Mouse (Mus musculus): ENCODE results near the gene Ipo5. TPM values are rescaled to one million over a fixed set of nuclear protein-coding genes. Genes with fewer than 3 reads are reported as not detected.

Ipo5 gene
- total and polyA plus RNA-seq, 3 experiments, result 35.5 to 119 (median 98.0) TPM

DNA sequence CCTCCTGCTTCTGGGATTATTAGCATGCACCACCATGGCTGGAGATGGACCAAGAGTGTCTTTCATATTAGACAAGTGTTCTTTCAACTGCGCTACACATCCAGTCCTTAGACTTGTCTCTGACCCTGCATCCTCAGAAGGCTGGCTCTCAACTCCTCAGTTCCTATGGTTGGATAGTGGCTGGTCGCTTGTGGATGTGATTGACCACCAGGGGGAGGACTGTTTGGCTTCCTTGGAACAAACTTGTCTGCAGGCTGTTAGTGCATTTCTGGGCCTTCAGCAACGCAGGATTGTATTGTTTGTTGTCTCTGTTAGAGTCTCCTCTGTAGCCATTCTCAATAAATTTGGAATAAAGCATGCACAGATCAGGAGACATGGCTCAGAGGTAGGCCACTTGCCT lies 68.5 kb downstream of the Ipo5 start:
- H3K9ac ChIP-seq (ENCODE audit: low read depth, low read length), result no peak overlapping the region
- intact Hi-C loops (cut with DNase I), result loop anchor here (2.0 kb wide), 1 partner anchor 245 kb away; no protein-coding TSS in a partner anchor
- H3K36me3 ChIP-seq (ENCODE audit: control insufficient read depth, insufficient read depth, low read length), result no peaks in the 10 kb centered on the region
- no peaks in the 10 kb centered on the region for H3K4me1 ChIP-seq (ENCODE audit: control insufficient read depth, insufficient read depth, low read length)
- no peak overlapping the region for H3K4me3 ChIP-seq
- WGBS, result 43% methylated on average over 3 of the region's 3 CpGs
- no peak for TF ChIP-seq EP300 (IDR thresholded peaks at IDR 0.05; ENCODE audit: insufficient read depth, low read depth, low read length)
- peak; percentile 71 for TF ChIP-seq CTCF (IDR thresholded peaks at IDR 0.05)
- no peak for TF ChIP-seq POLR2A (IDR thresholded peaks at IDR 0.05; ENCODE audit: insufficient read depth, low read depth, low read length)
- H3K79me2 ChIP-seq (replicated peaks; ENCODE audit: control insufficient read depth, insufficient read depth, low read length), result no peaks in the 10 kb centered on the region
- H3K27me3 ChIP-seq (ENCODE audit: control insufficient read depth, insufficient read depth, low read length), result no peaks in the 10 kb centered on the region
- no peak overlapping the region for H3K27ac ChIP-seq
- DNase-seq, result peak in 1 of 2 experiments; percentile 6

DNA sequence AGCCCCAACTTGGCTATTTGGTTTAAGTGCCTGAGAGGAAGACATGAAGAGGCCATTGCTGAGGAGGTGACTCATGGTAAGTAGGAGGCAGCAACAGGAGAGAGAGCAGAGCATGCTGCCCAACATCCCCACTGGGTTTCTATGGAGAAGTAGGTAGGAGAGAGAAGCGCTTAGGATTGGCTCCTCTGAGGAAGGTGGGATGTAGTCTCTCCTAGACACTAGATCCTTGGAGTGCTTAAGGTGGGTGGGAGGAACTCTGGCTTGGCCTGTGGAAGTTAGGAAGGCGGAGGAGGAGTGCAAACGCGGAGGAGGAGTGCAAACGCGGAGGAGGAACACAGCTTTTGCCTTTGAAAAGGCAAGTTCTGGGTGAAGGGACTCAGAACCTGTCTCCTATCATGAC lies 78.1 kb downstream of the Ipo5 start:
- WGBS, result 60% methylated on average over 6 of the region's 6 CpGs
- no peak overlapping the region for H3K9ac ChIP-seq (ENCODE audit: low read depth, low read length)
- no peaks in the 10 kb centered on the region for H3K27me3 ChIP-seq (ENCODE audit: control insufficient read depth, insufficient read depth, low read length)
- no peak overlapping the region for H3K27ac ChIP-seq
- H3K4me1 ChIP-seq (ENCODE audit: control insufficient read depth, insufficient read depth, low read length), result no peaks in the 10 kb centered on the region
- H3K36me3 ChIP-seq (ENCODE audit: control insufficient read depth, insufficient read depth, low read length), result no peaks in the 10 kb centered on the region
- no peak for DNase-seq
- intact Hi-C loops (cut with DNase I), result no loop called here
- no peaks in the 10 kb centered on the region for H3K79me2 ChIP-seq (replicated peaks; ENCODE audit: control insufficient read depth, insufficient read depth, low read length)
- no peak overlapping the region for H3K4me3 ChIP-seq
- TF ChIP-seq CTCF (IDR thresholded peaks at IDR 0.05), result no peak
- no peak for TF ChIP-seq EP300 (IDR thresholded peaks at IDR 0.05; ENCODE audit: insufficient read depth, low read depth, low read length)
- TF ChIP-seq POLR2A (IDR thresholded peaks at IDR 0.05; ENCODE audit: insufficient read depth, low read depth, low read length), result no peak

Other genes with a start within 250 kb of the Ipo5 start
- 10 to 100 TPM; 10.9 to 11.1 TPM for gene Farp1, start 124.0 kb downstream of the Ipo5 start, total RNA-seq (2021)
- 6.4 and 7.3 TPM in 2 replicates for gene Farp1, start 124.0 kb downstream of the Ipo5 start, polyA plus RNA-seq (2012; rRNA removed)

Measured in heart, adult 2 months (tissue).